ENCODE assay signal across 27 mouse cellular contexts in genomic region chr10:63135680-63136079, GRCm38 (mm10). TPM values are rescaled to one million over a fixed set of nuclear protein-coding genes. Genes with fewer than 3 reads are reported as not detected.
DNase-seq lines count a peak whose midpoint lies in the region; ATAC-seq and TF ChIP-seq lines count a peak whose summit lies in the region.
"Had no signal": no experiment of that assay in that cellular context is flagged by ENCODE, and none has a peak within 500 bp of the region (broad histone marks: within the 10 kb centered on the region; RNA-seq: fewer than 3 reads in every experiment).

No protein-coding gene starts in this region.

- H3K4me1 ChIP-seq in heart, embryonic 10.5 days, result no peaks in the 10 kb centered on the region
- no peaks in the 10 kb centered on the region for H3K4me1 ChIP-seq in hindbrain, postnatal 0 days (ENCODE audit: insufficient read depth, low read length)
- H3K4me1 ChIP-seq: embryonic facial prominence, embryonic 12.5 days; forebrain, embryonic 12.5 days; heart, embryonic 15.5 days; hindbrain, embryonic 10.5 days had no signal

- peaks cover 12% of the 10 kb centered on the region for H3K27me3 ChIP-seq in heart, embryonic 10.5 days (ENCODE audit: insufficient read depth, poor library complexity, severe bottlenecking)
- H3K27me3 ChIP-seq in hindbrain, postnatal 0 days (ENCODE audit: insufficient read depth, low read length), result no peaks in the 10 kb centered on the region
- H3K27me3 ChIP-seq: CH12.LX; embryonic facial prominence, embryonic 12.5 days; heart, embryonic 15.5 days had no signal

- H3K4me2 ChIP-seq in hindbrain, postnatal 0 days (ENCODE audit: low read depth, low read length), result no peak overlapping the region
- H3K4me2 ChIP-seq: embryonic facial prominence, embryonic 12.5 days; forebrain, embryonic 12.5 days; heart, embryonic 11.5 days; heart, embryonic 15.5 days; hindbrain, embryonic 14.5 days had no signal

- ATAC-seq in hindbrain, postnatal 0 days, result no peak
- ATAC-seq: forebrain, embryonic 16.5 days; intestine, embryonic 16.5 days had no signal

- H3K4me3 ChIP-seq in heart, embryonic 10.5 days, result no peak overlapping the region
- H3K4me3 ChIP-seq in hindbrain, postnatal 0 days (ENCODE audit: low read length), result no peak overlapping the region
- H3K4me3 ChIP-seq: embryonic facial prominence, embryonic 12.5 days; forebrain, embryonic 12.5 days; gastrocnemius, adult 2 months; heart, embryonic 15.5 days; hindbrain, embryonic 10.5 days had no signal

- H3K27ac ChIP-seq in heart, embryonic 10.5 days, result no peak overlapping the region
- H3K27ac ChIP-seq in hindbrain, postnatal 0 days, result no peak overlapping the region
- H3K27ac ChIP-seq: embryonic facial prominence, embryonic 12.5 days; forebrain, embryonic 12.5 days; gastrocnemius, adult 2 months; heart, embryonic 15.5 days; hindbrain, embryonic 10.5 days; hindbrain, embryonic 14.5 days had no signal

- no peaks in the 10 kb centered on the region for H3K9me3 ChIP-seq in heart, embryonic 10.5 days
- H3K9me3 ChIP-seq in hindbrain, postnatal 0 days (ENCODE audit: low read length), result no peaks in the 10 kb centered on the region
- H3K9me3 ChIP-seq: embryonic facial prominence, embryonic 12.5 days; forebrain, embryonic 12.5 days; heart, embryonic 15.5 days; hindbrain, embryonic 10.5 days had no signal

- no peaks in the 10 kb centered on the region for H3K36me3 ChIP-seq in heart, embryonic 10.5 days
- H3K36me3 ChIP-seq in hindbrain, postnatal 0 days (ENCODE audit: insufficient read depth, low read length), result no peaks in the 10 kb centered on the region
- H3K36me3 ChIP-seq: embryonic facial prominence, embryonic 12.5 days; forebrain, embryonic 12.5 days; hindbrain, embryonic 10.5 days had no signal

- no peak for TF ChIP-seq CTCF in hindbrain, postnatal 0 days (IDR thresholded peaks at IDR 0.05; ENCODE audit: low read depth)

- WGBS in heart, embryonic 10.5 days, result 49% methylated on average over 12 of the region's 12 CpGs
- 59% methylated on average over 12 of the region's 12 CpGs for WGBS in hindbrain, postnatal 0 days

- no peak overlapping the region for H3K9ac ChIP-seq in hindbrain, postnatal 0 days (replicated peaks; ENCODE audit: low read length)
- H3K9ac ChIP-seq: embryonic facial prominence, embryonic 12.5 days; forebrain, embryonic 12.5 days; heart, embryonic 15.5 days; hindbrain, embryonic 14.5 days had no signal

- DNase-seq in heart, embryonic 10.5 days (ENCODE audit: low spot score), result peak; percentile 72
- no peak for DNase-seq in heart, adult 8-10 months (ENCODE audit: low spot score)
- peak; percentile 9 for DNase-seq in retina, postnatal 1 day
- DNase-seq in retina, embryonic 14.5 days (ENCODE audit: low spot score), result no peak
- DNase-seq in ES-CJ7 (ENCODE audit: low read depth, low spot score), result peak; percentile 68
- DNase-seq in brain, adult 2 months (ENCODE audit: low read depth, low spot score), result peak; percentile 40
- DNase-seq in ovary, adult 18-20 months (ENCODE audit: low spot score), result no peak
- no peak for DNase-seq in hindbrain, postnatal 0 days (ENCODE audit: low spot score)
- DNase-seq: adrenal gland, adult 8-10 months; cerebellum, adult 11-12 months; cerebellum, adult 9-10 months; cerebellum, postnatal 25 days; gastrocnemius, adult 2 months; gastrocnemius, postnatal 25 days had no signal

RNA-seq across cellular contexts. Expression of gene Atoh7, which starts 36.2 kb away (rescaled TPM):
- not detected in 2 replicates for polyA plus RNA-seq in heart, embryonic 10.5 days (2016; fragmentation: Nextera tagmentation; extraction: Ambion mirVana)
- total RNA-seq in heart, adult 8-10 months (2022), result not detected
- 10.5 and 13.8 TPM in 2 replicates for total RNA-seq in hindbrain, postnatal 0 days (2014; rRNA removed)
- 14.7 and 15.4 TPM in 2 replicates for polyA plus RNA-seq in hindbrain, postnatal 0 days (2015; fragmentation: Nextera tagmentation; extraction: Ambion mirVana)
- total RNA-seq: adrenal gland, adult 8-10 months; adrenal gland, postnatal 4 days; CH12.LX; gastrocnemius, adult 2 months; gastrocnemius, postnatal 25 days; granulocyte monocyte progenitor cell, adult 5-6 weeks; heart, postnatal 25 days; MEL had no signal
- polyA plus RNA-seq: heart, embryonic 11.5 days; heart, embryonic 15.5 days; intestine, embryonic 16.5 days had no signal

Comparison
In these comparisons a context has a peak if more than half of its experiments do, and no peak if none do; other contexts are left out.
1. DNase-seq: peak in heart, embryonic 10.5 days (single experiment), retina, postnatal 1 day (single experiment), ES-CJ7 (single experiment) and brain, adult 2 months (single experiment); none in heart, adult 8-10 months (single experiment), retina, embryonic 14.5 days (single experiment), ovary, adult 18-20 months (single experiment) and hindbrain, postnatal 0 days (single experiment).
2. RNA of gene Atoh7, which starts 36.2 kb away (total RNA-seq): 10.5 to 13.8 TPM in hindbrain, postnatal 0 days; not detected in heart, adult 8-10 months; every median in the first group is over 10 times any median in the second.